8 mouse cellular contexts compared by ENCODE assay signal in the genomic region with DNA sequence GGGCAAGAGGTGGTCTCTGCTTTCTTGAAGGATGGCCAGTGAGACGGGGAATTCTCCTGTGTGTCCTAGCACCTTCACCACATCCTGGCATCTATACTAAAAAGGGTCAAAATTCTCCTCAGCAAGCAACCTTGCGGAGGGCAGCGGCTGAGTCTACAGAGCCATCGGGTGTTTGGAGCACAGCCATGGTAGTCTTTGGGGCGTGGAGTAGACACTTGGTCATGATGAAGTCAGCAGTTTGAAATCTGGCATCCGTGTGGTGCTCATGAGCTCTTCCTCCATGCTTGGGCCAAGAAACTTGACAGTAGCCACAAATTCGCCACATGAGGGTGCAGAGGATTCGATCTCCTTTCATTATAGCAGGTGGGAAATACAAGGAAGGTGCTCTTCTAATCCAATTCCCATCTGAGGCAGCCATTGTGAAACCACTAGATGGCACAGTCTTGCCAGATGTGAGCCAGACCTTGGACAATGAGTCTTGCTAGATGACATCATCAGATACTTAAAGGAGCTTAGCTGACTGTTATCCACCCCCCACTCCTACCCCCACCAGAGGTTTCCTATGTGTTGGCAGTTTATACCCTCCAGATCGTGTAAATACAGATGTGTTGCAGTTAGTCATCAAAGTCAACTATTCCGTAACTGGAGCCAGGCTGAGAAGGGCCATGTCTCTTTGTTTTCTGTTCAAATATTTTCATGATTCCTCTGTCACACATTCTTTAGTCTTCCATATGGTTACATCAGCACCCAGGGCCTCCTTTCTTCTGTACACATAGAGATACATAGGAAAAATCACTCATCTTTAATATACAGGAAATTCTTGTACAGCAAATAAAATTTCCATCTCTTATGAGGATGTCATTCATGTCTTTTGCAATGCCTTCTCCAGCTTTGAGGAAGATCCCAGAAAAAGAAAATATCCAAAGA. TPM values are rescaled to one million over a fixed set of nuclear protein-coding genes. Genes with fewer than 3 reads are reported as not detected.
DNase-seq lines count a peak whose midpoint lies in the region; ATAC-seq lines count a peak whose summit lies in the region.

No protein-coding gene starts in this region.

- peak; percentile 67 for ATAC-seq in limb, embryonic 11.5 days (ENCODE audit: insufficient number of reproducible peaks, low FRiP score, low TSS enrichment, low read depth)
- peak; percentile 67; the same call in 1 of the 2 replicates for ATAC-seq in neural tube, embryonic 11.5 days (ENCODE audit: insufficient read depth, low FRiP score, low TSS enrichment)
- ATAC-seq in megakaryocyte-erythroid progenitor cell, adult 5-6 weeks (replicated peaks; ENCODE audit: low FRiP score, low TSS enrichment, poor library complexity, severe bottlenecking), result no peak

- no peaks in the 10 kb centered on the region for H3K36me3 ChIP-seq in heart, embryonic 10.5 days
- H3K36me3 ChIP-seq in limb, embryonic 11.5 days (ENCODE audit: control insufficient read depth, insufficient read depth, low read length), result no peaks in the 10 kb centered on the region
- H3K36me3 ChIP-seq in neural tube, embryonic 11.5 days (ENCODE audit: control insufficient read depth, insufficient read depth, low read length), result no peaks in the 10 kb centered on the region

- H3K27ac ChIP-seq in heart, embryonic 10.5 days, result no peak overlapping the region
- no peak overlapping the region for H3K27ac ChIP-seq in limb, embryonic 11.5 days (replicated peaks; ENCODE audit: low read depth, low read length)
- H3K27ac ChIP-seq in neural tube, embryonic 11.5 days (ENCODE audit: low read depth, low read length), result no peak overlapping the region

- no peaks in the 10 kb centered on the region for H3K27me3 ChIP-seq in heart, embryonic 10.5 days (ENCODE audit: insufficient read depth, poor library complexity, severe bottlenecking)
- no peaks in the 10 kb centered on the region for H3K27me3 ChIP-seq in limb, embryonic 11.5 days (ENCODE audit: control insufficient read depth, insufficient read depth, low read length)
- H3K27me3 ChIP-seq in neural tube, embryonic 11.5 days (ENCODE audit: control insufficient read depth, insufficient read depth, low read length), result no peaks in the 10 kb centered on the region

- 65% methylated on average over 10 of the region's 10 CpGs for WGBS in heart, embryonic 10.5 days
- WGBS in limb, embryonic 11.5 days, result 68% methylated on average over 10 of the region's 10 CpGs
- 68% methylated on average over 10 of the region's 10 CpGs for WGBS in neural tube, embryonic 11.5 days

- H3K9ac ChIP-seq in limb, embryonic 11.5 days (ENCODE audit: low read length), result no peak overlapping the region
- H3K9ac ChIP-seq in neural tube, embryonic 11.5 days (ENCODE audit: low read length), result no peak overlapping the region

- DNase-seq in heart, adult 11 months, result peak; percentile 94
- no peak for DNase-seq in heart, embryonic 10.5 days (ENCODE audit: low spot score)
- DNase-seq in brain, adult 2 months (ENCODE audit: low read depth, low spot score), result peak; percentile 80
- DNase-seq in frontal cortex, postnatal 36 days (ENCODE audit: low spot score in 2 of 2), result peak; percentile 3 to 54
- DNase-seq in kidney, adult 18-20 months, result peak; percentile 59
- peak; percentile 52 for DNase-seq in limb, embryonic 11.5 days (ENCODE audit: low spot score)
- peak; percentile 37 for DNase-seq in neural tube, embryonic 11.5 days (ENCODE audit: low spot score)

- H3K4me1 ChIP-seq in heart, embryonic 10.5 days, result no peaks in the 10 kb centered on the region
- no peaks in the 10 kb centered on the region for H3K4me1 ChIP-seq in limb, embryonic 11.5 days (ENCODE audit: control insufficient read depth, insufficient read depth, low read length)
- H3K4me1 ChIP-seq in neural tube, embryonic 11.5 days (ENCODE audit: control insufficient read depth, insufficient read depth, low read length), result no peaks in the 10 kb centered on the region

- H3K4me3 ChIP-seq in heart, embryonic 10.5 days, result no peak overlapping the region
- H3K4me3 ChIP-seq in limb, embryonic 11.5 days (ENCODE audit: low read depth, low read length), result no peak overlapping the region
- H3K4me3 ChIP-seq in neural tube, embryonic 11.5 days (ENCODE audit: low read depth, low read length), result no peak overlapping the region

- H3K4me2 ChIP-seq in limb, embryonic 11.5 days (ENCODE audit: low read depth, severe bottlenecking), result no peak overlapping the region
- H3K4me2 ChIP-seq in neural tube, embryonic 11.5 days (ENCODE audit: low read depth), result no peak overlapping the region

- no peaks in the 10 kb centered on the region for H3K9me3 ChIP-seq in heart, embryonic 10.5 days
- no peaks in the 10 kb centered on the region for H3K9me3 ChIP-seq in limb, embryonic 11.5 days (ENCODE audit: control insufficient read depth, low read length)
- no peaks in the 10 kb centered on the region for H3K9me3 ChIP-seq in neural tube, embryonic 11.5 days (ENCODE audit: control insufficient read depth, low read length)

RNA-seq across cellular contexts. Expression of gene Iyd, which starts 32.9 kb away (rescaled TPM):
- polyA plus RNA-seq in heart, embryonic 10.5 days (2016; fragmentation: Nextera tagmentation; extraction: Ambion mirVana), result 0.47 and 0.57 TPM in 2 replicates
- polyA plus RNA-seq in limb, embryonic 11.5 days (2014; fragmentation: Nextera tagmentation; extraction: Ambion mirVana), result not detected in 2 replicates
- 0.24 TPM in 1 of 2 replicates, not detected in the other for polyA plus RNA-seq in neural tube, embryonic 11.5 days (2014; fragmentation: Nextera tagmentation; extraction: Ambion mirVana)
- not detected in 2 replicates for total RNA-seq in megakaryocyte-erythroid progenitor cell, adult 5-6 weeks (2014; fragmentation: Nextera tagmentation)
- total RNA-seq in megakaryocyte-erythroid progenitor cell, adult 5-6 weeks (2017), result not detected in 2 replicates
